Mouse (Mus musculus) olfactory bulb, adult 2 months (tissue): ENCODE measurements around the gene Prss35. TPM values are rescaled to one million over a fixed set of nuclear protein-coding genes. Genes with fewer than 3 reads are reported as not detected.

Experiments used
- H3K27ac ChIP-seq: fragments of 200-500 bp; 2 replicates; pipeline ENCODE4 v1.5.1; 2012; ENCODE audit warnings: low read depth, low read length; ENCODE audit not compliant: insufficient read depth
- H3K4me1 ChIP-seq: fragments of 200-500 bp; 2 replicates; pipeline ENCODE4 v1.6.1; 2012; ENCODE audit warnings: low read length; ENCODE audit not compliant: control insufficient read depth, insufficient read depth
- H3K4me3 ChIP-seq: fragments of 200-500 bp; 2 replicates; pipeline ENCODE4 v1.5.1; 2012; ENCODE audit warnings: mild to moderate bottlenecking, low read depth, low read length, moderate library complexity; ENCODE audit not compliant: insufficient read depth
- CTCF ChIP-seq: fragments of 200-500 bp; IDR thresholded peaks from 2 replicates; pipeline ENCODE4 v1.5.1; 2012; ENCODE audit warnings: low read depth, mild to moderate bottlenecking, low read length, moderate library complexity; ENCODE audit not compliant: insufficient read depth
- POLR2A ChIP-seq: fragments of 200-500 bp; IDR thresholded peaks from 2 replicates; pipeline ENCODE4 v1.6.1; 2012; ENCODE audit warnings: mild to moderate bottlenecking, low read depth, low read length, moderate library complexity; ENCODE audit not compliant: insufficient read depth
- WGBS: fragments of 180-500 bp; shearing (Covaris S2); methylation state at CpG from one replicate; pipeline ENCODE4 v1.1.7; 2018; 5-methylcytosine and 5-hydroxymethylcytosine counted together
- polyA plus RNA-seq: library from polyadenylated mRNA; stranded (reverse); fragments of >200 nt; gene quantifications from 2 replicates; pipeline ENCODE4 v1.2.4, GENCODE M21; 2012; ENCODE audit warnings: low replicate concordance; ENCODE audit not compliant: missing spikeins, insufficient read depth, insufficient read length

Prss35 gene
- polyA plus RNA-seq = not detected in 2 replicates

DNA sequence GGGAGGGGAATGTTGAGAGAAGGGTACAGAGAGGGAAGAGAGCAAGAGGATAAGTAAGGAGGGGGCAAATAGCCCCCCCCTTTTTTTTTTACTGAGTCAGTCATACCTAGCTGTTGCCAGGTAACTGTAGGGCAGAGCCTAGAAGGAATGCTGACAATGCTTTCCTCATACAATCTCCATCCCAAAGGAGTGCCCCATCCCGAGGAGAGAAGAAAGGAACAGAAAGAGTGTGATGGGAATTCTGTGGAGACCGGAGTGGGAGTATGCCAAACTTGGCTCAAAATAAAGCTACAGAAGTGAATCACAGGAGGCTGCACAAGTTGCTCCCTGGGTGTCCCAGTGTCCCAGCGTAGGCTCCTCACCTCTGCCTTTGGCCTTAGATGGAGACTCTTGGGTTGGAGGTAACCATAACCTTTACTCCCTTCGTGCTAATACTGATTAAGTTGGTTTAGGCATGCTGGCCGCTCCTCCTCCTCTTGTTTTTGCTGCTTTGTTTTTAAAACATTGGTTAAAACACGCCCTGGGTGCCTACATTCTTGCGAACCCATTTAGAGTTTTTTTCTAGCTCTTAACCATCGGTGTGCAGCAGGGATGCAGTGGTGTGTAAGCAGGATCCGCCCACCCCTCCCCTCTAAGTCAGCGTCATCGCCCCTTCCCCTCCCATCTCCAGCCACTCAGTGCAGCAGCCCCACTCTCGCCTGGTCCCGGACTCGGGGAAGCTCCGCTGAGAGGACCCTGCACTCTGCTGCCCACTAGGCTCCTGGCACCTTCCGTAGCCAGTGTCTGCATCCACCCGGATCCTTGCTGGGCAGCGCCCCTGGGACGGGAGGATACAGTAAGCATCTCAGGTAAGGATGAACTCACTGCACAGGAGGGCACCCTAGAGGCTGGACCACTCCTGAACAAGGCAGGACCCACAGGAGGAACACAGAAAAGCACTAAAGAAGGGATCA, at the start of gene Prss35:
Gene Prss35 (plus strand): TSS at position 691 of the 953 bp plus-strand sequence.
- H3K27ac ChIP-seq = no peak within 1 kb of the TSS

GRCm38 (mm10) chr9:86693935-86694334, 49.5 kb upstream of the Prss35 start:
- TF ChIP-seq POLR2A (no peak), CTCF (no peak)
- Histone ChIP-seq H3K27ac (no peak overlapping the region), H3K4me1 (peaks cover 6% of the 10 kb centered on the region), H3K4me3 (no peak overlapping the region)
- WGBS = 88% methylated on average over 6 of the region's 6 CpGs

More for the DNA sequence above, at the start of gene Prss35:
- 2% methylated on average over 19 of the region's 19 CpGs for WGBS
- TF ChIP-seq POLR2A (no peak), CTCF (0 out of 2 replicates have a peak, but pooled peaks have one; percentile 10)
- H3K4me3 ChIP-seq = peak within 1 kb of the TSS; percentile 40
- H3K4me1 ChIP-seq = peaks cover 10% of the 10 kb centered on the region; the same call in 1 of the 2 replicates

DNA sequence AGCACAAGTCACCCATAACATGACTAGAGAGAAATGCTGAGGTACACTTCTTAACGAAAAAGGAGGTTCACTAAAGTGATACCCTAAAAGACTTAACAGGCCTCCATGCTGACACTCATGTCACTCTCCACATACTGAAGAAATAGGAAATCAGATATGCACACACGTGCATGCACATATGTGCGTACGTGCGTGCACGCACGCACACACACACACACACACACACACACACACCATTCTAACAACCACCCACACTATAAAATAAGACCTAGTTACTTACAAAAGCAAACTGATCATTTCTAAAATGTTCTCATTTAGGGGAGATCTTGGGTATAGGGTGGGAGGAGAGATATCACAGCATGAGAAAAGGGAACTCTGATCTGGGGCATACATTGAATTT, 48.8 kb upstream of the Prss35 start:
- peaks cover 6% of the 10 kb centered on the region for H3K4me1 ChIP-seq
- no peak overlapping the region for H3K4me3 ChIP-seq
- no peak overlapping the region for H3K27ac ChIP-seq
- TF ChIP-seq POLR2A (no peak), CTCF (no peak)
- 93% methylated on average over 7 of the region's 7 CpGs for WGBS

DNA sequence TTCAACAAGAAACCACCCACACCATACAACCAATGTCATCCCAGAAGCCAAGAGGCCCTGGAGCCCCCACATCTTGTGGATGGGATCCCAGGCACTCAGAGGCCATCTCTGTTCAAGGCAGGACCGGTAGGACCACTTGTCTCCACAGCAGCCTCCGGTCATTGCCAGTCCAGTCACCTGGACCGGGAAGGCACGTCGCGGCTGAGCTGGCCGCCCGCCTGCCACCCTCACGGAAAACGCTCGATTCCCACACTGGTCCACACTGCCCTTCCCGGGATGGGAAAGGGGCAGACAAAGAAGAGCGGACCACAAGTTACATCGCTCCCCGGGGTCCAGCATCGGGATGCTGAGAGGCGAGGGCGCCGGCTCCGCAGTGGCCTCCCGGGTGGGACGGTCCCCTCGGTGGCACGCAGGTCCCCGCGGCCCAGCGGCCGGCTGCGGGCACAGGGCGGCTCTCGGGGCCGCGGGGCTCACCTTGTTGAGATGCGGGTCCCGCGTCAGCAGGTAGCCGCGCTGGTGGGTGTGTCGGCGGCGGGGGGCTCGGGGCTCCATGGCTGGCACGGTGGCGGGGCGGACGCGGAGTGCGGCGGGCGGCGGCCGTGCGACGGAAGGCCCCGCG, 48.1 kb upstream of the Prss35 start:
- Histone ChIP-seq H3K27ac (no peak overlapping the region; the same call in 1 of the 2 replicates), H3K4me3 (peak overlapping the region; percentile 89), H3K4me1 (peaks cover 6% of the 10 kb centered on the region)
- 2% methylated on average over 54 of the region's 56 CpGs for WGBS
- TF ChIP-seq CTCF (no peak), POLR2A (0 out of 2 replicates have a peak, but pooled peaks have one; percentile 20)

DNA sequence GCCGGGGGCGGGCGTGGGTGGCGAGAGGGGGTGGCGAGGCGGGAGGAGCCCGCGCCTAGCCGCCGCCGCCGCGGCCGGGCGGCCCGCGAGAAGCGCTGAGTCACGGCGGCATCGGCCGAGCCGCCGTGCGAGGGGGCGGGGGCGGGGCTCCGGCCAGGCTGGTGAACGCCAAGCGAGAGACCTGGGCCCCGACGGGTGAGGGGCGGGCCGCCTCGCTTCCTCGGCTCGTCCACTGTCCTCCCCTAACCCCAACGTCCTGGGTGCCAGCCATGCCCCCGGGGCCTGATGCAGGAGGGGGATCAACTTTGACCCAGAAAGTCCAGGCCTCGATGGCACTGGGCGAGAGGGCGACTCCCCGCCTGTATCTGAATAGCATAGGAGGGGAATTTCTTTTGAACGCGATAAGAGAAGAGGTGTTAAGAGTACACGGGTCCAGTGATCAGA, 47.6 kb upstream of the Prss35 start, which contains the start of gene Me1:
Gene Me1 (minus strand): TSS at position 136 of the 444 bp plus-strand sequence.
- H3K4me1 ChIP-seq = peaks cover 6% of the 10 kb centered on the region
- TF ChIP-seq POLR2A = no peak
- TF ChIP-seq CTCF = no peak
- peak within 1 kb of the TSS; percentile 89 for H3K4me3 ChIP-seq
- WGBS = 3% methylated on average over 43 of the region's 46 CpGs
- H3K27ac ChIP-seq = no peak within 1 kb of the TSS; the same call in 1 of the 2 replicates

- 65% methylated on average over 5 of the region's 5 CpGs for WGBS
- TF ChIP-seq CTCF = no peak
- TF ChIP-seq POLR2A = no peak
Measured at GRCm38 (mm10) chr9:86701264-86701663, 42.2 kb upstream of the Prss35 start.

DNA sequence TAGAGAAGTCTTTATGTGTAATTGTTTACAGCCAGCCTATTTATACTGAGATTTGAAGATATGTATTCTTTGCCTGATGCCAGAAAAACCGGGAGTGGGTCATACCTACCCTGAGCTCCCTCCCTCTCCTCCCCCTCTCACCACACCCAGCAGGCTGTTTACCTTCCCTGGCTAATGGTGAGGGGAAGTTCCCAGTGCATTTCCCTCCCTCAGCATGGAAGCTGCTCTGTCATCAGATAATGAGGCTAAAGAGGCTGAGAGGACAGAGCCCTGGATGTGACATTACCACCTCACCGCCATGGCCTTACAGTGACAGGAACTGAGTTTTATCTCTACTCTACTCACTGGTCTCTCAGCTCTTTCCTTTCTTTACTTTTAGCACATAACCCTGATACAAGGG, 41.6 kb upstream of the Prss35 start:
- no peak for TF ChIP-seq CTCF
- TF ChIP-seq POLR2A = no peak
- Histone ChIP-seq H3K4me3 (no peak overlapping the region), H3K4me1 (no peaks in the 10 kb centered on the region), H3K27ac (no peak overlapping the region)
- 68% methylated on average over 2 of the region's 2 CpGs for WGBS

More at GRCm38 (mm10) chr9:86701264-86701663, 42.2 kb upstream of the Prss35 start:
- Histone ChIP-seq H3K4me3 (no peak overlapping the region), H3K27ac (no peak overlapping the region), H3K4me1 (no peaks in the 10 kb centered on the region)

DNA sequence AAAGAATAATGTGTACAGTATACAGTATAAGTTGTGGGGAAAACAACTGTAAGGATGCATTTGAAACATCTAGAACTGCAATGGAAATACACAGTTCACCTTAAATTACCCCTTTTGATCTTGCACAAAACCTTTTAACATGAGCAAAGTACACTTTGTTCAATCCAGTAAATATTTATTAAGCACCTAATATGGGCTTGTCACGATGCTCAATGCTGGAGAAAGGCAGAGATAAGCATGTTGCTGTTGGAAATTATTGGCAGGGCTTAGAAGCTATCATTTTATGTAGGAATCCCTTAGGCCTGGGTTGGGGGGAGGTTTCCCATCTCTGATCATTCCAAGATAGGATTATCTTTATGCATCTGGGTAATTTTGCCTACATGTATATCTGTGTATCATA, 36.0 kb upstream of the Prss35 start:
- WGBS = 70% methylated on average over 1 of the region's 1 CpGs
- TF ChIP-seq POLR2A (no peak), CTCF (no peak)

GRCm38 (mm10) chr9:86708921-86709320, 34.5 kb upstream of the Prss35 start:
- Histone ChIP-seq H3K27ac (no peak overlapping the region), H3K4me3 (no peak overlapping the region)
- 63% methylated on average over 6 of the region's 6 CpGs for WGBS

More for the DNA sequence above, 36.0 kb upstream of the Prss35 start:
- H3K4me1 ChIP-seq = no peaks in the 10 kb centered on the region
- H3K4me3 ChIP-seq = no peak overlapping the region
- H3K27ac ChIP-seq = no peak overlapping the region

More at GRCm38 (mm10) chr9:86708921-86709320, 34.5 kb upstream of the Prss35 start:
- no peaks in the 10 kb centered on the region for H3K4me1 ChIP-seq
- TF ChIP-seq CTCF (no peak), POLR2A (no peak)
